Mouse (Mus musculus) ES-Bruce4 (cell line): ENCODE results near the gene Tmsb10.

Experiments
- CTCF ChIP-seq: IDR thresholded peaks from one replicate; pipeline ENCODE4 v1.8.1; 2011; ENCODE audit warnings: low read depth, low read length
- POLR2A ChIP-seq: IDR thresholded peaks from one replicate; pipeline ENCODE4 v1.8.1; 2011; ENCODE audit warnings: low read length; ENCODE audit not compliant: insufficient read depth

DNA sequence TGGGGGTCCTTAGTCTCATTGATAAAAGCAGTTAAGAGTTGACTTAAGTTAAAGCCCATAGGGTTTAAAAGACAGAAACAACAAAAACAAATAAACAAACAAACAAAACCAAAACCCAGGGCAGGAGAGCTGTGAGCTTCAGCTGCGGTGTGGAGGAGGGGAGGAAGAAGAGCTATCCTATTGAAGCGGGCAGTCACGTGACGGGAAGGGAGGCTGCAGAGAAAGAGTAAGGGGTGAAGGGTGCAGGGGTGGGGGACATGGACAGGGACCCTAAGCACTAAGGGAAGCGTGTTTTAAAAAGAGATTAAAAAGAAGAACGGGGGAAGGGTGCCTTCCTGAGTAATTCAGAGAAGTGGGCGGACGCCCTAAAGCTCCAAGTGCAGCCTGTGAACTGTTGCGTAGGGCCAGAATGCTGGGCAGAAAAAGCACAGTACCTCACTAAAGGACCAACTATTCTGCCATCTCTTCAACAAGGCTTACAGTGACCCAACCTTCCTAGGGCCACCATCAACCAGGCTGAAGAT lies 40.0 kb downstream of the Tmsb10 start:
- TF ChIP-seq CTCF (no peak), POLR2A (no peak)
